In the genomic region with DNA sequence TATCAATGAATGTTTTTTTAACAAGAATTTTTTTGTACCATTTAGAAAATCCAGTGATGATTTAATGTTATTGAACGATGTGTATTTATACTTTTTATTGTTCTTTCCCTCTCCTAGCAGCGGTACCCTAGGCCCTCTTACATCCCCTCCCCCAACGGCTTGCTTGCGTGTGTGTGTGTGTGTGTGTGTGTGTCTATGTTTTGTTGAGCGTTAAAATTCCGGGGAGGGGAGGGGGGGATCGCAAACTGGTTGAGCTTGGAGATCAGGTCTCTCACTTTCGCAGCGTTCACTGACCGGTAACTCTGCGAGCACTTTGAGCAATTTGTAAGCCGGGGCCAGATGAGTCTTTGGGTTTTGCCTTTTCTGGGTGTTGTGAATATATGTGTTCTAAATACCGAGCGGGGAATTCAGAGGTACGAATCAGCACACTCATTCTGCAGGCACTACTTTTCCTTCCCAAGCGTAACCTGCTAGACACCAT, we compare ENCODE assay signal across 8 mouse cellular contexts. TPM values are rescaled to one million over a fixed set of nuclear protein-coding genes. Genes with fewer than 3 reads are reported as not detected.
DNase-seq lines count a peak whose midpoint lies in the region; ATAC-seq and TF ChIP-seq lines count a peak whose summit lies in the region.

No protein-coding gene starts in this region.

- H3K9me3 ChIP-seq in intestine, embryonic 14.5 days (ENCODE audit: control insufficient read depth, low read length): no peaks in the 10 kb centered on the region
- no peaks in the 10 kb centered on the region for H3K9me3 ChIP-seq in neural tube, embryonic 13.5 days

- H3K4me3 ChIP-seq in layer of hippocampus, adult 2 months: peak overlapping the region; percentile 79
- H3K4me3 ChIP-seq in intestine, embryonic 14.5 days (ENCODE audit: low read depth, low read length): peak overlapping the region; percentile 81
- peak overlapping the region; percentile 82 for H3K4me3 ChIP-seq in neural tube, embryonic 13.5 days

- H3K27ac ChIP-seq in layer of hippocampus, adult 2 months: no peak overlapping the region
- peak overlapping the region; percentile 84 for H3K27ac ChIP-seq in intestine, embryonic 14.5 days (ENCODE audit: low read depth)
- H3K27ac ChIP-seq in neural tube, embryonic 13.5 days (replicated peaks): peak overlapping the region; percentile 86; the same call in 1 of the 2 replicates

- TF ChIP-seq CTCF in layer of hippocampus, adult 2 months (conservative IDR thresholded peaks at IDR 0.05): no peak

- peak overlapping the region; percentile 69 for H3K4me2 ChIP-seq in intestine, embryonic 14.5 days (ENCODE audit: low read length)
- peak overlapping the region; percentile 92 for H3K4me2 ChIP-seq in neural tube, embryonic 13.5 days

- under 1% methylated on average over 16 of the region's 16 CpGs for WGBS in intestine, embryonic 14.5 days
- WGBS in neural tube, embryonic 13.5 days: under 1% methylated on average over 16 of the region's 16 CpGs

- no peaks in the 10 kb centered on the region for H3K27me3 ChIP-seq in intestine, embryonic 14.5 days (replicated peaks; ENCODE audit: control insufficient read depth, insufficient read depth, low read length)
- 0 out of 2 replicates have a peak, but pooled peaks cover 3% of the 10 kb centered on the region for H3K27me3 ChIP-seq in neural tube, embryonic 13.5 days

- no peak for ATAC-seq in intestine, embryonic 14.5 days (replicated peaks; ENCODE audit: low FRiP score, low TSS enrichment, low read depth)
- ATAC-seq in neural tube, embryonic 13.5 days (ENCODE audit: low read depth): no peak

- peaks cover 12% of the 10 kb centered on the region for H3K4me1 ChIP-seq in intestine, embryonic 14.5 days (replicated peaks; ENCODE audit: control insufficient read depth, insufficient read depth, low read length)
- peaks cover 26% of the 10 kb centered on the region for H3K4me1 ChIP-seq in neural tube, embryonic 13.5 days (replicated peaks)

- DNase-seq in layer of hippocampus, adult 2 months (ENCODE audit: low spot score in 2 of 2): no peak
- no peak for DNase-seq in layer of hippocampus, adult 8-10 months (ENCODE audit: low spot score in 2 of 2)
- peak; percentile 64 for DNase-seq in embryo, embryonic 9.5 days (ENCODE audit: extremely low spot score)
- DNase-seq in intestine, embryonic 14.5 days (ENCODE audit: low spot score): peak; percentile 69
- DNase-seq in spleen, adult 12 weeks (ENCODE audit: low spot score): no peak
- no peak for DNase-seq in thymus, adult 18-20 months
- DNase-seq in gastrocnemius, adult 18-20 months (ENCODE audit: low spot score): no peak

- H3K9ac ChIP-seq in intestine, embryonic 14.5 days (ENCODE audit: low read length): peak overlapping the region; percentile 63
- peak overlapping the region; percentile 79 for H3K9ac ChIP-seq in neural tube, embryonic 13.5 days

- 0 out of 2 replicates have a peak, but pooled peaks cover 2% of the 10 kb centered on the region for H3K36me3 ChIP-seq in intestine, embryonic 14.5 days (ENCODE audit: control insufficient read depth, insufficient read depth, low read length)
- H3K36me3 ChIP-seq in neural tube, embryonic 13.5 days: no peaks in the 10 kb centered on the region

RNA-seq across cellular contexts. Expression of a gene that starts 1.3 kb away (rescaled TPM):
- total RNA-seq in layer of hippocampus, adult 2 months (2021): 10 to 100 TPM; 22.2 to 24.7 TPM
- 10 to 100 TPM; 23.0 to 24.5 (median 24.4) TPM for total RNA-seq in layer of hippocampus, adult 8-10 months (2022)
- polyA plus RNA-seq in intestine, embryonic 14.5 days (2014; fragmentation: Nextera tagmentation; extraction: Ambion mirVana): 29.3 and 29.7 TPM in 2 replicates
- 11.9 and 12.1 TPM in 2 replicates for polyA plus RNA-seq in neural tube, embryonic 13.5 days (2015; fragmentation: Nextera tagmentation; extraction: Ambion mirVana)
- total RNA-seq in gastrocnemius, adult 18-20 months (2021): 1 to 10 TPM; 2.1 to 2.7 TPM

Comparison
In these comparisons a context has a peak if more than half of its experiments do, and no peak if none do; other contexts are left out.
1. DNase-seq: peak in embryo, embryonic 9.5 days (single experiment) and intestine, embryonic 14.5 days (single experiment); none in layer of hippocampus, adult 2 months (0 of 2), layer of hippocampus, adult 8-10 months (0 of 2), spleen, adult 12 weeks (single experiment), thymus, adult 18-20 months (0 of 2) and gastrocnemius, adult 18-20 months (single experiment).
2. RNA of a gene that starts 1.3 kb away (total RNA-seq): 22.2 to 24.7 TPM in layer of hippocampus, adult 2 months and 23.0 to 24.5 TPM in layer of hippocampus, adult 8-10 months; 2.1 to 2.7 TPM in gastrocnemius, adult 18-20 months; every median in the first group is over 4 times any median in the second.
3. Peak in every context shown above with its lines, with median percentiles within 50 percentile points of each other: H3K4me3 ChIP-seq.